Mouse (Mus musculus) C3H10T1/2 (cell line): ENCODE results near the gene Kirrel. TPM values are rescaled to one million over a fixed set of nuclear protein-coding genes. Genes with fewer than 3 reads are reported as not detected.

Source experiments
- polyA plus RNA-seq, 2 experiments: library from polyadenylated mRNA; unstranded; fragments of >200 nt; fragmentation: generic; extraction: Trizol; gene quantifications; one replicate each; pipeline ENCODE4 v1.2.1; 2012; ENCODE audit warnings: missing spikeins in 2 of 2

Kirrel gene
- polyA plus RNA-seq = 10 to 100 TPM in 1 of 2 experiments, 1 to 10 TPM in 1; 5.8 to 35.9 TPM

DNA sequence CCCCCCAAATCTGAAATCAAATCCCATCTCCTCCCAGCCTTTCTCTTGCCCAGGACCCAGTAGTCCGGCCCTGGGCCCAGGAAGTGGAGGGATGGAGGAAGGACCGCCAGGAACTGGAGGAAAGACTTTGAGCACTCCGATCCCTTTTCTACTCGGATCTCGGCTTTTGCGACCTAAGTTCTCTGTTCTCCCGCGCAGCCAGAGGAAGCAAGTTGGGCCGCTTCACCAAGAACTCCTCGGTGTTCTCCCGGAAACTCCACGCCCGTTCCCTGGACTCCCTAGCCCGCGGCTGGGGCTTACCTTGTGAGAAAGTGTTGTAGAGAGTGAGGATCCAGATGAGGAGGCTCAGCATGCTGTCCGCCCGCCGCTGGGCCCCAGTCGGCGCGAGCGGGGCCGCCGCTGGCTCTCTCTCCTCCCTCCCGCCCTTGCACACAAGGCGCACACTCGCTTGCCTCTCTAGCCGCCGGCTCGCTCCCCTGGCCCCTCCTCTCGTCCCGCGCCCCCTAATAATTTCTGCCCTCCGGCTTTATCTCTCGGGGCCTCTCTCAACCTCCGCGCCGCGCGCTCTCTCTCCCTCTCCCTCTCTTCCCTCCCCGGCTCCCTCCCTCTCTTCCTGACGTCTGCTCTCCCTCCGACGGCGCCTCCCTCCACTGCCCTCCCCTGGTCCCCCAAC lies at the start of gene Kirrel:
TSS of gene Kirrel (minus strand) at position 652 of the 673 bp plus-strand sequence.

Other genes with a start within 250 kb of the Kirrel start
- gene Cd1d1, start 175.3 kb downstream of the Kirrel start, polyA plus RNA-seq = 1 to 10 TPM in 1 of 2 experiments, under 1 TPM in 1; 0.16 to 8.3 TPM
- not detected for gene Fcrls, start 89.0 kb upstream of the Kirrel start, polyA plus RNA-seq
- not detected for gene Cd5l, start 183.1 kb upstream of the Kirrel start, polyA plus RNA-seq
- not detected for gene Fcrl1, start 201.6 kb upstream of the Kirrel start, polyA plus RNA-seq